Mouse (Mus musculus): ENCODE data around the gene Tgif1.

Gene Tgif1

GRCm38 (mm10) chr17:70799266-70799665, 54.1 kb downstream of the Tgif1 start:
- DNase-seq: no peak

GRCm38 (mm10) chr17:70797773-70798045, 55.6 kb downstream of the Tgif1 start:
- DNase-seq: no peak

- no peak for DNase-seq
Measured at GRCm38 (mm10) chr17:70796940-70797772, 56.2 kb downstream of the Tgif1 start.

GRCm38 (mm10) chr17:70795196-70795595, 58.1 kb downstream of the Tgif1 start:
- no peak for DNase-seq

GRCm38 (mm10) chr17:70794722-70795121, 58.6 kb downstream of the Tgif1 start:
- DNase-seq: no peak

GRCm38 (mm10) chr17:70794291-70794690, 59.1 kb downstream of the Tgif1 start:
- peak; percentile 14 for DNase-seq
